Mouse (Mus musculus): ENCODE data around the gene Gdpd5. TPM values are rescaled to one million over a fixed set of nuclear protein-coding genes. Genes with fewer than 3 reads are reported as not detected.

Gdpd5 gene
- 10 to 100 TPM; 38.3 to 48.7 (median 40.9) TPM for total RNA-seq (2022)

DNA sequence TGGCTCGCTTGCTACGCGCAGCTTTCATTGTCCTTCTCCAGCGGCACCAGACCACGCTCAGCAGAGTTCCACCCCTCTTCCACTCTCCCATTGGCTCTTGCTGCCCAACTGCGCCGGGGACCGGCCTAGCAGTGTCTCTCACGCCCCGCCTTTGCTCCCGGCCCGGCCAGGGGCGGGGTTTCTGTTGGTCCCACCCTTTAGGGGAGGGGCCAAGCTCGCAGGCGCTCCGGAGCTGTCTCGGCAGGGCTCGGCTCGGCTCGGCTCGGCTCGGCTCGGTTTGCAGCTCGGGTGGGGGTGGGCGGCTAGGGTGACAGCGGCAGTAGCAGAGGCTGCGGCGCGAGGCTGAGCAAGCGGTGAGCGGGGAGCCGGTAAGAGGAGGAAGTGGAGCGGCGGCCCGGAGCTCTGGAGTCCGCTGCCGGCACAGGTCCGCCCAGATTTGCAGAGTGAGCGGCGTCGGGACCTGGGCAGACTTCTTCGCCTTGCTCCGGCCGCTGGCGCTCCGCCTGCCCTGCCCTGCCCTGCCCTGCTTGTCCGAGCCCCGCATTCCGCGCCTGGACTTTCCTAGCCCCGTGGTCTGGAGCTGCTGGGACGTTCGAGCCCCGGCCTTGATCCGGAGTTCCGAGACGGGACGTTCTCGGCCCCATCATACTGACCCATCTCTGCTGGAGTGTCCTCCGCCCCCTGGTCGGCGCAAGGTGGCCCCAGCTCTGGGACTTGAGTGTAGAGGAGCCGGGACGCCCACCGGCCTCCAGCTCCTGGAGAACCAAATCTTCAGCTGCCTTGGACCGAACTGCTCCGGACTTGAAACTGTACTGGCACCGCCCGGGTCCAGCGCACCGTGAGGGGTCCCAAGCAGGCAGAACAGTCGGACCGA lies at the start of gene Gdpd5:
Gdpd5 (plus strand) TSS at position 201 of the 874 bp plus-strand sequence.
- peak; percentile 97 for DNase-seq (ENCODE audit: low spot score in 2 of 2)

DNA sequence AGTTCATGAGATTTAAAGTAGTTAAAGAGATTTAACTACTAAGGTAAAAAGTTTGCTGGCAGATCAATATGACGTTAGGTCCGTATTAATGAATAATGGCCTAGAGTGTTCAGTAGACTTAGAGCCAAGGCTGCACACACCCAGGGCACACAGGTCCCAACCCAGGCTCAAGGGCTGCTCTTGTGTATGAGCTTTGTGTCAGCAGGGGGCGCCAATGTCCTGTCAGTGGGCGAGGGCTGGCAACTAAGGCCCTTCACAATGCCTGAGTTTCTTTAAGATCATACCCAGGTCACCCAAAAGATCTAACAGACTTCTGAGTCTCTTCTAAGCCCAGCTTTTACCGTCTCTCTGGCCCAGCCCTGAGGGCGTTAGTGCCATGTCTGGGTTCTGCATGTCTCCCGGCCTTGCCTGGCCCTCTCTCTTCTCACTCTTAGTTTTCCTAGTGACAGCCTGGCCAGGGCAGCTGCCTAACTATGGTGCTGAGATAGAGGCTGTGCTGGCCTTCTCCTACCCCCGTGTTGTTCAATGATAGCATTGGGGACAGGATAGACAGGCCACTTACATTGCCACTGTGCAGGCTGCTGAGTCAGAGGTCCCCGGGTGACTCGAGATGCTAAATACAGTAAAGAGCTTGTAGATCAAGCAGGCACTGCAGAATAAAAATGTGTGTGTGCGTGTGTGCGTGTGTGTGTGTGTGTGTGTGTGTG lies 48.3 kb upstream of the Gdpd5 start:
- DNase-seq (ENCODE audit: low spot score in 2 of 2), result peak; percentile 40 to 61

DNA sequence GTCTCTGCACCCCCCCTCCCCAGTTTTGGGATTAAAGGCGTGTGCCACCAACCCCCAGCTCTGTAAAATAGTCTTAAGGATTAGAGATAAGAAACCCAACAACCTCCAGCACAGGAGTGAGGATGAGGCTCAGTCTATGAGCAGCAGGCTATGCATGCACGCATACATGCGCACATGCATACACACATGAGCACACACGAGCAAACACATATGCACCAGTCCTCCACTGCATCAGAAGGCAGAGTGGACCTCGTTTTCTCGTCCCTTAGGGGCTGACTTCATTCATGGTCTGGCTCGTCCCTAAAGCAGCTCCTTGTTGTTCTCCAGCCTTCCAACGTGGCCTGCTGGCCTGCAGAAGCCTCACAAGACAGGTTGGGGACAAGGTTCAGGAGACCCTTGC lies 40.5 kb upstream of the Gdpd5 start:
- no peak for DNase-seq (ENCODE audit: low spot score in 2 of 2)

DNA sequence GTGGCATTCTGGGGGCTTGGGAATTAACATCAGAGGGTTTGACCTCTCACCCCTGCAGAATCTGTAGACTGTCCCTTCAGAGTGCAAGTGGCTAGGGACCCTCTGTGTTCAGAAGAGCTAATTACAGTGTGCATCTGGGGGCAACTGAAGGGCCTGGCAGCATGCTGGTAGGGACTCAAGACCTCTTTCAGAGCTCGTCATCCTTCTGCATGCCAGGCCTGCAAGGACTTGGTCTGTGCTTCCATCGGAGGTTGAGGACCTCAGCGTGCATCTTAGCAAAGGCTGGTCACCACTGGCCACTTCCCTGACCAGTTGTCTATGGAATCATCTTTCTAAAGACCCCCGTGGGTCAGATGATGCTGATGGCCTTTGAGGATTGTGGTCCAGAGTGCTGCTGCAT lies 37.6 kb upstream of the Gdpd5 start:
- no peak for DNase-seq (ENCODE audit: low spot score in 2 of 2)

DNA sequence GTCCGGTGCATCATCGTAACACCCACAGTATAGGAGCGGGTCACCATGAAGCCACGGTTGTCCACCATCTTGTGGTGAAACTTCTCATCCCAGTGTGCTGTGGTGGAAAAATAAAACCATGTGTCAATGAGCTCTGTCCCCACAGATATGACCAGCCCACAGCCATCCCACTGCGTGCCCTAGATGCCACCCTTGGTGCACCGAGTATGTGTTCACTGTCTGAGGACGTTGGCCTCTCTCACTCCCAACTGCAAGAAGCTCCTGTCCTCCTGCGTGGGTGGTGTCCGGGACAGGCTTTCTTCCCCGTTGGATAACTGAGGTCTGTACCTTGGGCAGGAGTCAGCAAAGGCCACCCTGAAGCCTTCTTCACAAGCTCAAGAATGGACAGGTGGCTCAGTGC lies 33.9 kb upstream of the Gdpd5 start:
- DNase-seq (ENCODE audit: low spot score in 2 of 2), result no peak

DNA sequence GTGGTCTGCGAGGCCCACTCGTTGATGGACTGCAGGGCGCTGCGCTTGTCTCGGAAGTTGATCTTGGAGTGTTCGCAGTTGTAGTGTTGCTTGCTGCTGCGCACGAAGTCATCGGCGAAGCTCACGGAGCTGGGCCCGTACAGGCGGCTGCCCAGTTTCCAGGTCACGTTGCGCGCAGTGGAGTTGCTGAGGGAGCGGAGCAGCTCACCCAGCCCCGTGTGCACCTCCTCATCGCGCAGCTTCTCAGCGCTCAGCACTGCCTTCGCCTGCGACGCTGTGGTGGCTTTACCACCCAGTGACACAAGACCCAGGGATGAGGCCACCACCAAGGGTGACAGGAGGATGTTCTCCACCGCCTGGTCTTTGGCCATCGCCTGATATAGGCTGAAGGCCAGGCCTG lies 32.3 kb upstream of the Gdpd5 start:
- no peak for DNase-seq (ENCODE audit: low spot score in 2 of 2)

DNA sequence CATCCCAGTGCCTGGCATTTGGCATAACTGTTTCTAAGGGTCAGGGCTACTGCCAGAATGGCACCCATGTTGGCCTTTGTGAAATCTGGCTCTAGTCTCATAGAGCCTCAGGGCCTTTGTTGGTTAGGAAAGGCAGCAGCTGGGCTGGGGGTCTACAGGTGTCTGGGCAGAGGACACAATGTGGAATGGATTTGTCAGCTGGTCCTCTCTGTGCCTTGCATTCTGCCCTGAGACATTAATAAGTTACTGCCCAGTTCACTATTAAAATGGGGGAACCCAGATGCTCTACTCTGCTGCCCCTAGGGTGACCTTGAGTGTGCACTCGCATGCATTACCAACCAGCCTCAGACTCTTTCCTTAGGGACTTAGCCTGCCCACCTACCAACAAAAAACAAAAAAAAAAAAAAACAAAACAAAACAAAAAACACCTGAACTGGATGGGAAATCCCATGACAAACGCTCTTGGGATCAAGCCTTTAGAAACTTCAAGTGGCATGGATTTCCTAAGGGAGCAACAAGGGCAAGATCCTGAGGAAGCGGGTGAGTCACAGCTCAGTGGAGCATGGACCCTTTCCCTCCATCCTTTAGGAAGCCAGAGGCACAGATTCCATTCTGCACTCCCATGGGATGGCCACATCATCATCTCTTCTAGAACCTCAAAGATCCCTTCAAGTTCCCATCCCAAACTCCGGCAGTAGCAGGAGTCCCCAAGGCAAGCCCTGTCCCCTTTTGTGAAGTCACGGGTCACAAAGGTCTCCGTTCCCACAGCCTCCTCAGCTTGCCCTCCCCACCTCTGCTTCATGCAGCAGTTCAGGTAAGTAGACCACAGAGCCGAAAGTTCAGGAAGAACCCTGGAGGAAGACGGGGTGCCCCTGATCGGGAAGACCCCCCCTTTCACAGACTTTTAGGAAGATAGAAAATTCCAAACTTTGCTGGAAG lies 31.2 kb upstream of the Gdpd5 start:
- no peak for DNase-seq (ENCODE audit: low spot score in 2 of 2)

DNA sequence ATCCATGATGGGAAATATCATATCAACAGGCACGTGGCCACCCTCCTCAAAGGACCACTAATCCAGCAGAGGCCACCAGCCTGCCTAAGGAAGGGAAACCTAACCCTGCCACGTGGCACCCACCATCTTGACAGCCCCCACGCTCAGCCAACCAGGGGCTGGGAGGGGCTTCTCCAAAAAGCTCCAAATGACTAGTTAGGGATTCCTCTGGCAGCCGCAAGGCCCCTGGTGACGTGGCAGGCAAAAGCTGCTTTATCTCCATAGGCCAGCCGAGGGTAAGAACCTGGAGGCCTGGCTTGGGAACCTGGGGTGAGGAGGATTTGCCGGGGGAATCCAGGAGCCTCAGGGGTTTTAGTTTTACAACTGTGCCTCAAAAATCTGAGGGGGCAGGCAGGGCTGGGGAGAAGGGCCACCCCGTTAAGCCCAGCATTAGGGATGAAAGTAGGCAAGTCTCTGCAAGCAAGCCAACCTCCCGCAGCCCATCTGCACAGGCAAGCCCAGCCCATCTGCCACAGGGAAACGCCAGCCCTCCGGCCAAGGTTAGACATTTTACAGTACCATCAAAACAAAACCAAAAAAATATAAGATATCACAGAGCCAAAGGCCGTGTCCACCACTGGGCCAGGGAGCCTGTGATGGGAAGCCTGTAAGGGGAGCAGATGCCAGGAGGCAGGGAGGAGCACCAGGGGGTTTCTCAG lies 30.0 kb upstream of the Gdpd5 start:
- no peak for DNase-seq (ENCODE audit: low spot score in 2 of 2)

DNA sequence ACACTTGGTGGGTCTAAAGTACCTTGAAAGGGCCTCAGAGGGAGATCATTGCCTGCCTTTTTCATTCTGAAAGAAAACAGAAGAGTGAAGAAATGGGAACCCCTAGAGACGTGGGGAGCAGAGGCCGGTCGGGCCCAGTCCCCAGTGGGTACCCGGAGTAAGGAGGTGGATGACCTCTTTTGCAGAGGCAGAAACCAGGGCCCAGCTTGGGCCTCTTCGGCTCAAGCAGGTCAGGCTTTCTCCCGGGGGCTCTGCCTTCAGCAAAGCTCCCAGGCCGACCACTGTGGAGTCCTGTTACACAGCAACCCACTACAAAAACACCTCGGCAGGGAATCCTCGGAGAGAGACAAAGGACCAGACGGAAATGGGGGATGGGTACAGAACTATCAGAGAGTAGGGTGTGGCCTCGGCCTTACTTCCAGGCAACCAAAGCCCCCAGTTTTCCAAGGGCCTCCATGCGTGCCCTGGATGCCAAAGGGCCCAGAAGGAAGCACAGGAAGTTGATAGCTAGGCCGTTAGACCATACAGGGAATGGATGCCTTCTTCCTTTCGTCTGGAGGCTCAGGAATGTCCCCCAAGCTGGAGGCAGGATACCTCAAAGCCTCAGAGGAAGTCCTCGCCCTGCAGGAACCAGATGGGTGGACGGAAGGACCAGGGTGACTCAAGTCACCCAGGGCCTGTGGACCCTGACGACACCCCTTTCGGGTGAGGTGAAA lies 29.3 kb upstream of the Gdpd5 start:
- DNase-seq (ENCODE audit: low spot score in 2 of 2), result no peak

DNA sequence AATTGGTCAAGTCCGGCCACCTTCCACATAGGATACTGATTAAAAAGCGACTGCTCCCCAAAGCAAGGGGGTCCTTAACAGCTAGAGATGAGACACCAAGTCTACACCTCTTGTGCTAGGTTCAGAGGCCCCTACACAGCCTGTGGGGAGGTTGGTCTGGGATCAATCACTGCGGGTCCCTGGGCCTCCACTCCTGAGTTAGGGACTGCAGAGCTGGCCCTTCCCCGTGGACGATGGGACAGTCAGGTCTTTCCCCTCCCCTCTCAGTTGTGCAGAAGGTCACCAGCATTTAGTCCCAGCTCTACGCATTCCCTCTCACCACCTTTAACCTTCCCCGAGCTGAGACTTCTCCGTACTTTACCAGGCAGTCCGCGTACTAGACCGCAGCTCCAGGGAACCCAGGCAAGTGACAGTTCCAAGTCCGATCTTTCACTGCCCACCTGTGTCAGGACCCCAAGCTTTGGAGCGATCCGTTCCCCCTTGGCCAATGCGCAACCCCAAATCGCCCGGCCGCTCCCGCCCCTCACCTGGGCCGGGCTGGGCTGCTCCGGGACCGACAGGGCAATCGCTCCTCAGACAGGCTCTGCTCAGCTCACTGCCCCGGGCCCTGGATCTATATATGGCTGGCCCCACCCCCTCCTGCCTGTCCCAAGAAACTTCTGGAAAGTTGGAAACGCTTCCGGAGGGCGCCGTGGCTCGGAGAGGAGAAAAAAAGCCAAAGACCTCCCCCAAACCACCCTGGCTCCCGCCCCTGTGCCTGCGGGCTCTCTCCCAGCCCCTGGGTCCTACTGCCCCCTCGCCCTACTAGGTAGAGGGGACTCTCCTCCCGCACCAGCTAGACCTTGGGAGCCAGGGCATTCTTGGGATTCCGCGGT lies 28.5 kb upstream of the Gdpd5 start, which contains the start of gene Serpinh1:
Serpinh1 (minus strand) TSS at position 714 of the 875 bp plus-strand sequence.
- DNase-seq (ENCODE audit: low spot score in 2 of 2), result no peak

DNA sequence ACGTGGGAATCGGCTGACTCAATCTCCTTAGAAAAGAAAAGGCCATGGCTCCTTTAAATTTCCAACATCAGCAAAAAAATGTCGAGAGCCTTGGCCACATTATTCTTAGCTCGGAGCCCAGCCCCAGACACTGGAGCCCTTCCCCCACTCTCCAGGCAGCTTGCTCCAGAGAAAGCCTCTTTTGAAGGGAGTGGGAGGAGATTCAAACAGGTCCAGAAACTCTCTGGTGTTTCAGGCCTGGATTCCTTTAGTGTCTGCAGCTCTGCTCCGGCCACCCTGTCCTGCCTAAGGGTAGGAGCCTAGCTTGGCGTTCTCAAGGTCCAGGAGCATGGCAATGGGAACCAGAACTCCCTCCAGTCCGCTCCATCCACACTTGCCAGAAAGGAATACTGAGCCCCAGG lies 25.5 kb upstream of the Gdpd5 start:
- DNase-seq (ENCODE audit: low spot score in 2 of 2), result peak; percentile 38 to 69

DNA sequence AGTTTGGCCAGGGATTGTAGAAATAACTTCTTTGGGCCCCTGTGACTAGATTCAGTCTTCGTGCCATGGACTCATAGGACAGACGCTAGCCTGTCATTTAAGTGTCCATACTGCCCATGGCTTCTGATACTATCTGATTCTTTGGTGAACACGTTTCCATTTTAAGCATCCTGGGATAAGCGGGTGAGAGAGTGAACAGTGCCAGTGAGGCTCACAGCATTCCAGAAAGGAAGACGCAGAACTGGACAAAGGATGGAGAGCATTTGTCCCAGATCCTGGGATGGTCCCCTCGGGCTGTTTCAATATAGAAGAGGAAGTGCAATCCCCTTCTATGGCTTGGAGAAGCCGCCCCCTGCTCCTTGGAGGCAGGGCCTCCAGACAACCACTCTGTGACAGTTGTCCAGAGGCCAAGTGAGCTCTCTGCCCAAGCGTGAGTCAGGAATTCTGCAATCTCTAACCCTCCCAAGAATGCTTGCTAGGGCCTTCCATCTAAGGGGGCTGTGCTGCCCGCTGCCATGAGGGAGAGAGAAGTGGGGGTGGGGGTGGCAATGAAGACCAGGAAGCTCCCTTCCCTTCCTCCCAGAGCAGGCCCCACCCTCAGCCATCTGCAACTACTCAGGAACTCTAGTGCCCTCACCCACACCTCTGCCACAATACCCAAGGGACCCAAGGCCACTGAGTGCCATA lies 24.8 kb upstream of the Gdpd5 start:
- DNase-seq (ENCODE audit: low spot score in 2 of 2), result no peak

DNA sequence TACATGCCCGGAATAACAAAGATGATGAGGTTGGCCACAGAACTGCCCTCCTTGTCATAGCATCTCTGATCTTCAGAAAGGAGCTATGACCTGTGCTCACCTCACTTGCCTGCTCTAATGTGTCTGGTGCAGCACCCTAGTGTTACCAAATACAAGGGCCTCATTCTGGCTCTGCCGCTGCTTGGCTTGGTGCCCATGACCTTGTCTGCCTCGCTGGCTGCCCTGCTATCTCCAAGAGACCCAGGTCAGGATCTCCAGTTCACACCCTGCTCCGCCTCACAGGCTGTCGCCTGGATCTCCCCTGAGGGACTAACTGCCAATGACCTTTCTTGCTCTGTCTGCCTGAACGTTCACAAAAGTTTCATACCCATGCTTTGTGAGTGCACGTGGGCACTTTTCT lies 24.0 kb upstream of the Gdpd5 start:
- DNase-seq (ENCODE audit: low spot score in 2 of 2), result no peak

DNA sequence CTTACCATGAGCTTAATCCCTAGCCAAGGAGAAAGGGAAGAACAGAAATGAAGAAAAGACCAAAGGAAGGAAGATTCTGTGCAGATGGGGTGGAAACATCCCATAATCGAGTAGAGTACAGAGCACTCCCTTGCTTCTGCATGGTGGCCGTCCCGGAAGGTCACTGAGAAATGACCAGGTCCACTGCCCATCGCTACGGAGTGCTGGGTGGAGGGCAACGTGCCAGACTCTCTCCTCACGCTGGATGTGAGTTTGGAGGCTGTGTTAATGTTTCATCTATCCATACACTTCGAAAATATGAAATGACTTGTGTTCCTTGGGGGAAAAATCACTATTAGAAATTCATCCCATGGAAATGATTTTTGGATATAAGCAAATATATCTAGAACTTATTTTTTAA lies 22.8 kb upstream of the Gdpd5 start:
- DNase-seq (ENCODE audit: low spot score in 2 of 2), result no peak

DNA sequence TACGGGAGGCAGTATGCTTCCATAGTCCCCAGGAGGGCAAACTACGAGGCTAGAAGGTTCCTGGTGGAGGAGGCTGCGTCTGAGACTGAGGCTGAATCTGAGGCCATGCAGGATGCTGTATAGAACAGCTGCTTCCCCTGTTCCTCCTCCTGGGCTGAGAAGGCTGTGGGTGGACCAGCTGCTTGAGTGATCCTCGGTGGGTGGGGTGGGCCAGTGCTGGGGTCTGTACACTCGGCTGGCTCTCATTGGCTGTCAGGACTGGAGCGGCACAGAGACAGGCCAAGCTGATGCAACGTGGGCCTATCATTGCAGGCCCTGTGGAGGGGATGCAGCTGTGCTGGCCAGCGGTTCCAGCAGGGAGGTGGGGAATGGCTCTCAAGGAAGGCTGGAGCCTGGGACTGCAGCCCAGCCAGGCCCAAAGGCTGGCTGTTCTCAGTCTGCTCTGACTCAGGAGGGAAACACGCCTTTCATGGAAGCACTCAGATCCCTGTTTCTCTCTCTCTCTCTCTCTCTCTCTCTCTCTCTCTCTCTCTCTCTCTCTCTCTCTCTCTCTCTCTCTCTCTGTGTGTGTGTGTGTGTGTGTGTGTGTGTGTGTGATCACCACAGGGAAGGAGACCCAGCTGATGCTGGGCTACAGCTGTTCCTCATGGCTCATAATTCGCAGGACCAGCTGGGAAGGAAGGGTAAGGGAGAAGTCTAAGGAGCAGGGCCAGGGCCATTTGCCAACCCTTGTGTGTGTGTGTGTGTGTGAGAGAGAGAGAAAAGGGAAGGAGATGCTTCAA lies 21.0 kb upstream of the Gdpd5 start:
- DNase-seq (ENCODE audit: low spot score in 2 of 2), result peak; percentile 32 to 87

DNA sequence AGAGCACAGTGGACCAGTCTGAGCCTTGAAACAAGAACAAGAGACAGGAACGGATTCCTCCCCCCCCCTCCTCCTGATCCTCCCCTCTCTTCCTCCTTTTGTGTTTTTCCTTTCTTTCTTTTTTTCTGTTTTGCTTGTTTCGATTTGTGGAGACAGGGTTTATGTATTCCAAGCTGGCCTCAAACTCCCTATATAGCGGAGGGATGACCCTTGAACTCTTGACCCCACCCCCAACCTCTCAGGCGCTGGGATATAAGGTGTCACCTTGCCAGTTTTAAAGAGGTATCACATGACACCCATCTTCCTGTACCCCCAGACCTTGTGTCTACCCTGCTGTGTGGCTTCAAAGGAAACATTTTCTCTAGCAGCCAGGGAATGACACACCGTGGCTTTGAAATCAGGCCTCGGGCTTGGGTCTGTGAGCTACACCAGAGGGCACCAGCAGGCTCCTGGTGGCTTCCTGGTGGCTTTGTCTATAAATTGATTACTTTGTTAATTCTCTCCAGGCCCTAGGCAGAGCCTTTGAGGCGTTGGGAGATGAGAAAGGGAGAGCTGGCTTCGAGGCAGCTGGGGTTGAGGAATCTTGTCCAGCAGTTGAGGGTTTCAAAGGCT lies 20.3 kb upstream of the Gdpd5 start:
- DNase-seq (ENCODE audit: low spot score in 2 of 2), result no peak

DNA sequence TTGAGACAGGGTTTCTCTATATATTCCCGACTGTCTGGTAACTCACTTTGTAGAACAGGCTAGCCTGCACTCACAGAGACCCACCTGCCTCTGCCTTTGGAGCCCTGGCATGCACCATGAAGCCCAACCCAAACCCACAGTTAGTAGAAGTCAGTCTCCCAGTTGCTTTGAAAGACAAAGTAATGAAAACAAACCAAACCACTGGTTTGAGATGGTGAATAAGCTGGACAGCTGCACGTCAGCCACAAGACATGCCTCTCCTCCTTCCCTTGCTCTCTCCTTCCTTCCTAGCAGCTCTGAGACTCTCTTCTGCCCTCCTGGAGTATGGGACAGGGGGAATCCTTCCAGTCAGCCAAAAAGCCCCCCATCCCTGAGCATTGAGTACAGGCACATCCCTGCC lies 19.1 kb upstream of the Gdpd5 start:
- DNase-seq (ENCODE audit: low spot score in 2 of 2), result no peak
